Mouse (Mus musculus) forebrain, embryonic 12.5 days (tissue): Measurements from ENCODE around the gene Kremen1. TPM values are rescaled to one million over a fixed set of nuclear protein-coding genes. Genes with fewer than 3 reads are reported as not detected.
A peak's percentile ranks its signal among the peaks of the same experiment; 100 is the strongest.

ENCODE experiments used
- ATAC-seq: fragments of 200-750 bp; cut with Nextera tagmentation; 2 replicates; pipeline ENCODE4 v1.8.0; 2017; ENCODE audit warnings: moderate TSS enrichment; ENCODE audit not compliant: low FRiP score
- H3K27ac ChIP-seq: fragments of 300-500 bp; sonication (generic); 2 replicates; pipeline ENCODE4 v1.5.1; 2016; ENCODE audit warnings: mild to moderate bottlenecking
- H3K27me3 ChIP-seq: fragments of 300-500 bp; sonication (generic); 2 replicates; pipeline ENCODE4 v1.6.1; 2016; ENCODE audit warnings: mild to moderate bottlenecking
- H3K36me3 ChIP-seq: fragments of 300-500 bp; sonication (generic); replicated peaks from 2 replicates; pipeline ENCODE4 v1.6.1; 2016; ENCODE audit warnings: mild to moderate bottlenecking
- H3K4me1 ChIP-seq: fragments of 300-500 bp; sonication (generic); 2 replicates; pipeline ENCODE4 v1.6.1; 2016
- H3K4me2 ChIP-seq: fragments of 300-500 bp; sonication (generic); 2 replicates; pipeline ENCODE4 v1.6.1; 2016; ENCODE audit warnings: mild to moderate bottlenecking, moderate library complexity
- H3K4me3 ChIP-seq: fragments of 300-500 bp; sonication (generic); replicated peaks from 2 replicates; pipeline ENCODE4 v1.5.1; 2016; ENCODE audit warnings: mild to moderate bottlenecking
- H3K9ac ChIP-seq: fragments of 300-500 bp; sonication (generic); 2 replicates; pipeline ENCODE4 v1.6.1; 2016; ENCODE audit warnings: mild to moderate bottlenecking
- H3K9me3 ChIP-seq: fragments of 300-500 bp; sonication (generic); 2 replicates; pipeline ENCODE4 v1.6.1; 2016
- WGBS: fragments of 180-500 bp; shearing (Covaris S2); methylation state at CpG from one replicate; pipeline ENCODE4 v1.1.7; 2016; 5-methylcytosine and 5-hydroxymethylcytosine counted together
- polyA plus RNA-seq: library from polyadenylated mRNA; unstranded; fragments of >200 nt; fragmentation: Nextera tagmentation; extraction: Ambion mirVana; gene quantifications from 2 replicates; pipeline ENCODE4 v1.2.1, GENCODE M21; 2016

Kremen1 gene
- polyA plus RNA-seq, 1 experiment from 2014 or later: 12.0 TPM

GRCm38 (mm10) chr11:5151680-5152337 lies 109.5 kb downstream of the Kremen1 start, which contains the start of gene Emid1:
TSS of gene Emid1 (minus strand) at chr11:5152257.
- Histone ChIP-seq H3K4me3 (peak within 1 kb of the TSS; percentile 57), H3K27me3 (peaks cover 39% of the 10 kb centered on the region), H3K36me3 (no peaks in the 10 kb centered on the region), H3K4me1 (peaks cover 46% of the 10 kb centered on the region), H3K9ac (peak within 1 kb of the TSS; percentile 70), H3K27ac (no peak within 1 kb of the TSS), H3K4me2 (peak within 1 kb of the TSS; percentile 87), H3K9me3 (no peaks in the 10 kb centered on the region)
- ATAC-seq: peak; percentile 39
- WGBS: 0% methylated on average over 52 of the region's 53 CpGs

- Histone ChIP-seq H3K4me2 (peak overlapping the region; percentile 87), H3K9me3 (no peaks in the 10 kb centered on the region), H3K4me1 (peaks cover 46% of the 10 kb centered on the region), H3K27me3 (peaks cover 39% of the 10 kb centered on the region), H3K9ac (peak overlapping the region; percentile 70; the same call in 1 of the 2 replicates), H3K27ac (no peak overlapping the region), H3K4me3 (peak overlapping the region; percentile 57), H3K36me3 (no peaks in the 10 kb centered on the region)
- 10% methylated on average over 4 of the region's 4 CpGs for WGBS
- ATAC-seq: no peak
These were observed 110.1 kb downstream of the Kremen1 start for GRCm38 (mm10) chr11:5151247-5151630.

GRCm38 (mm10) chr11:5150416-5151246 lies 110.7 kb downstream of the Kremen1 start:
- Histone ChIP-seq H3K4me2 (peak overlapping the region; percentile 87; the same call in 1 of the 2 replicates), H3K9me3 (no peaks in the 10 kb centered on the region), H3K4me3 (no peak overlapping the region), H3K4me1 (peaks cover 46% of the 10 kb centered on the region), H3K9ac (no peak overlapping the region; the same call in 1 of the 2 replicates), H3K27me3 (peaks cover 39% of the 10 kb centered on the region), H3K36me3 (no peaks in the 10 kb centered on the region), H3K27ac (no peak overlapping the region)
- ATAC-seq: no peak
- 49% methylated on average over 9 of the region's 9 CpGs for WGBS

GRCm38 (mm10) chr11:5149955-5150354 lies 111.4 kb downstream of the Kremen1 start:
- Histone ChIP-seq H3K9me3 (no peaks in the 10 kb centered on the region), H3K9ac (no peak overlapping the region), H3K4me3 (no peak overlapping the region), H3K4me2 (no peak overlapping the region), H3K27me3 (peaks cover 38% of the 10 kb centered on the region), H3K27ac (no peak overlapping the region), H3K36me3 (no peaks in the 10 kb centered on the region), H3K4me1 (peaks cover 42% of the 10 kb centered on the region)
- 62% methylated on average over 9 of the region's 9 CpGs for WGBS
- no peak for ATAC-seq

- Histone ChIP-seq H3K4me1 (peaks cover 42% of the 10 kb centered on the region), H3K9me3 (no peaks in the 10 kb centered on the region), H3K27me3 (peaks cover 32% of the 10 kb centered on the region), H3K4me2 (no peak overlapping the region; the same call in 1 of the 2 replicates), H3K27ac (no peak overlapping the region), H3K9ac (peak overlapping the region; percentile 25; the same call in 1 of the 2 replicates), H3K36me3 (no peaks in the 10 kb centered on the region), H3K4me3 (no peak overlapping the region)
- no peak for ATAC-seq
- 14% methylated on average over 7 of the region's 7 CpGs for WGBS
These were observed 112.1 kb downstream of the Kremen1 start for GRCm38 (mm10) chr11:5149249-5149648.

- Histone ChIP-seq H3K36me3 (no peaks in the 10 kb centered on the region), H3K9ac (no peak overlapping the region), H3K4me1 (peaks cover 28% of the 10 kb centered on the region), H3K9me3 (no peaks in the 10 kb centered on the region), H3K27me3 (peaks cover 15% of the 10 kb centered on the region; the same call in 1 of the 2 replicates), H3K4me2 (no peak overlapping the region), H3K4me3 (no peak overlapping the region), H3K27ac (no peak overlapping the region)
- 73% methylated on average over 3 of the region's 3 CpGs for WGBS
- ATAC-seq: no peak
These were observed 115.8 kb downstream of the Kremen1 start for GRCm38 (mm10) chr11:5145600-5145999.

GRCm38 (mm10) chr11:5141965-5142364 lies 119.4 kb downstream of the Kremen1 start:
- no peak overlapping the region for H3K4me2 ChIP-seq
- H3K9ac ChIP-seq: no peak overlapping the region
- H3K4me3 ChIP-seq: no peak overlapping the region
- H3K27ac ChIP-seq: no peak overlapping the region
- H3K36me3 ChIP-seq: no peaks in the 10 kb centered on the region
- no peaks in the 10 kb centered on the region for H3K9me3 ChIP-seq
- no peak for ATAC-seq
- no peaks in the 10 kb centered on the region for H3K27me3 ChIP-seq
- peaks cover 9% of the 10 kb centered on the region for H3K4me1 ChIP-seq
- 86% methylated on average over 2 of the region's 2 CpGs for WGBS

Other genes starting within 250 kb of the Kremen1 start
- gene Rasl10a, start 203.4 kb downstream of the Kremen1 start, polyA plus RNA-seq: 0.18 and 0.59 TPM in 2 replicates
- gene Gas2l1, start 196.2 kb downstream of the Kremen1 start, polyA plus RNA-seq: 28.5 and 31.8 TPM in 2 replicates
- gene Rhbdd3, start 162.6 kb downstream of the Kremen1 start, polyA plus RNA-seq: 27.5 and 27.6 TPM in 2 replicates
- 915 and 936 TPM in 2 replicates for gene Ewsr1, start 162.3 kb downstream of the Kremen1 start, polyA plus RNA-seq
- gene Emid1, start 109.3 kb downstream of the Kremen1 start, polyA plus RNA-seq: 16.0 and 18.2 TPM in 2 replicates
- gene Znrf3, start 183.3 kb upstream of the Kremen1 start, polyA plus RNA-seq: 9.0 and 10.3 TPM in 2 replicates